Comparison of ENCODE assay signal across 9 mouse cellular contexts in the genomic region with DNA sequence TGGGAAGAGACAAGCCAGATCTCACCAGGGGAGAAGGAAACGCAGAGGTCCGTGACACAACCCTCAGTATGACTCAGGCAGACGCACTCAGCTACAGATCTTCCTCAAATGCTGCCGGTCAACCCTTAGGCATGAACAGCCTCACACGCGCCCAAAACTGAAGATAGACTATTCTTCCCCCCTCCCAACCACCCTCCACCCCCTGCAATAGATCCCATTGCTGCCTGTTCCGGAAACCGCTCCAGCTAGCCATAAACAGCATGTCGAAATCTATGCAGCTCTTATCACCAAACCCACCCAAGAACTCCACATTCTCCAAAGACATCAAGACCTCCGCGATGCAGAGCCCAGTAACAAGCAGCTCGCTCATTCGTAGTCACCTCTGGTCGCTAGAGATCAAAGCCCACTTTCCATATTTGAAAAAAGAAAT. TPM values are rescaled to one million over a fixed set of nuclear protein-coding genes. Genes with fewer than 3 reads are reported as not detected.
DNase-seq lines count a peak whose midpoint lies in the region; ATAC-seq lines count a peak whose summit lies in the region.
"Had no signal": no experiment of that assay in that cellular context is flagged by ENCODE, and none has a peak within 500 bp of the region (broad histone marks: within the 10 kb centered on the region; RNA-seq: fewer than 3 reads in every experiment).

No protein-coding gene starts in this region.

- ATAC-seq in liver, embryonic 13.5 days (ENCODE audit: low read depth) = no peak

- no peaks in the 10 kb centered on the region for H3K9me3 ChIP-seq in liver, embryonic 13.5 days (replicated peaks)

- peak overlapping the region; percentile 64 for H3K4me3 ChIP-seq in brown adipose tissue, adult 24 weeks (ENCODE audit: insufficient read depth, low read depth, low read length)
- H3K4me3 ChIP-seq in liver, embryonic 13.5 days (replicated peaks) = peak overlapping the region; percentile 66

- peak overlapping the region; percentile 86 for H3K4me2 ChIP-seq in liver, embryonic 13.5 days

- peak; percentile 42 to 55 for DNase-seq in cerebellum, postnatal 10 days
- no peak for DNase-seq in cerebellum, adult 9-11 months
- peak; percentile 78 for DNase-seq in 3T3-L1 (ENCODE audit: low read depth, low spot score)
- DNase-seq in heart, postnatal 10 days = peak; percentile 52 to 53
- DNase-seq in liver, embryonic 13.5 days = no peak
- DNase-seq in naive thymus-derived CD4-positive, alpha-beta T cell, adult 2 months (ENCODE audit: low read depth) = peak; percentile 38
- no peak for DNase-seq in frontal cortex, postnatal 25 days (ENCODE audit: low spot score in 2 of 2)

- intact Hi-C loops in heart, postnatal 10 days (cut with DNase I) = loop anchor here (2.0 to 10.0 kb wide), 7 partner anchors 38 to 504 kb away; no protein-coding TSS in a partner anchor

- WGBS in liver, embryonic 13.5 days (ENCODE audit: insufficient replicate concordance) = 4% methylated on average over 14 of the region's 14 CpGs

- H3K4me1 ChIP-seq in brown adipose tissue, adult 24 weeks (ENCODE audit: control insufficient read depth, insufficient read depth, insufficient read length, low read length) = no peaks in the 10 kb centered on the region
- peaks cover 29% of the 10 kb centered on the region for H3K4me1 ChIP-seq in liver, embryonic 13.5 days (replicated peaks)

- no peak overlapping the region for H3K9ac ChIP-seq in liver, embryonic 13.5 days

- H3K36me3 ChIP-seq in liver, embryonic 13.5 days = no peaks in the 10 kb centered on the region

- H3K27me3 ChIP-seq in liver, embryonic 13.5 days = peaks cover 50% of the 10 kb centered on the region

- no peak overlapping the region for H3K27ac ChIP-seq in brown adipose tissue, adult 24 weeks (replicated peaks; ENCODE audit: low read depth, low read length)
- H3K27ac ChIP-seq in liver, embryonic 13.5 days = no peak overlapping the region

RNA-seq across cellular contexts. Expression of a gene that starts 1.2 kb away (rescaled TPM):
- 2.4 and 3.5 TPM in 2 replicates for polyA plus RNA-seq in brown adipose tissue, adult 24 weeks (2012; ENCODE audit: insufficient read depth, insufficient read length, missing spikeins)
- total RNA-seq in heart, postnatal 10 days (2021) = 10 to 100 TPM; 52.7 to 67.3 TPM
- 0.70 and 0.86 TPM in 2 replicates for polyA plus RNA-seq in liver, embryonic 13.5 days (2015; fragmentation: Nextera tagmentation; extraction: Ambion mirVana)
- total RNA-seq: MEL had no signal

Comparison
In these comparisons a context has a peak if more than half of its experiments do, and no peak if none do; other contexts are left out.
1. DNase-seq: peak in cerebellum, postnatal 10 days (2 of 2), 3T3-L1 (single experiment), heart, postnatal 10 days (2 of 2) and naive thymus-derived CD4-positive, alpha-beta T cell, adult 2 months (single experiment); none in cerebellum, adult 9-11 months (single experiment), liver, embryonic 13.5 days (single experiment) and frontal cortex, postnatal 25 days (0 of 2).